Mouse (Mus musculus) thymus, postnatal 4 days (tissue): ENCODE data around the gene Pcnp.
"Not testable (repeated sequence)": the region's sequence is repeated elsewhere in the genome, so short reads cannot be mapped to it uniquely, and the experiment has no call there.

Source experiments
- DNase-seq: peaks from one replicate; pipeline ENCODE4 v3.0.0; 2021

The Pcnp gene

GRCm38 (mm10) chr16:55966212-55966871 lies 63.2 kb downstream of the Pcnp start, which contains the start of gene Rpl24:
Gene Rpl24, plus strand, starts transcription at chr16:55966275.
- peak; percentile 95 for DNase-seq

DNA sequence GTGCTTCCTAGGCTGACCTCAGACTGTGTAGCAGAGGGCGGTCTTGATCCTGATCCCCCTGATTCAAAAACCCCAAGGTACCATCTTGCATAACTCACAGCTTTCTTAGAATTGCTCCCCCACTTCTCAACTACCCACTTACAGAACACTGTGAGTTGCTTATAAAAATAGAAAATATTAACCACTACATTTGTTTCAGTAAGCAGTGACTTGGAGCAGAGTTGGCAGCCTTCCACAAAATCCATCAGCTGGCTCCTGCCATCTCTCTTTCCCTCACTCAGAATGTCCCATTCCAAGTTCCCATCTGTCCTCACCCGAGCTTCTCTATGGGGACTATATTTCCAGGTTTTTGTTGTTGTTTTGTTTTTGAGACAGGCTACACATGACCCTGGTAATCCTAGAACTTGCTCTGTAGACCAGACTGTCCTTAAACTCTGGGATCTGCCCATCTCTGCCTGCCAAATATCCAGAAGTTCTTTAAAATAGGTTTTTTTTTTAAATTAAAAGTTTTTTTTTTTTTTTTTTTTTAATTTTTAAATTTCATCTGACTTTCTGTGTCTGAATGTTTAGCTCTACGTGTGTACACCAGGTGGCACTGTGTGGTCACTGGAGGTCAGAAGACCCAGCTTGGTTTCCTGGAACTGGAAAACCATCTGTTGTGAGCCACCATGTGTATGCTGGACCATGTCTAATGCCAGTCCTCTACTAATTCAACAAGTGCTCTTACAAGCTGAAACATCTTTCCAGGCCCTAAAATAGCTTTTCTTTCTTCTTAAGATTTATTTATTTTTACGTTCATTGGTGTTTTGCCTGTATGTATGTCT lies 65.2 kb downstream of the Pcnp start:
- peak; percentile 64 for DNase-seq

DNA sequence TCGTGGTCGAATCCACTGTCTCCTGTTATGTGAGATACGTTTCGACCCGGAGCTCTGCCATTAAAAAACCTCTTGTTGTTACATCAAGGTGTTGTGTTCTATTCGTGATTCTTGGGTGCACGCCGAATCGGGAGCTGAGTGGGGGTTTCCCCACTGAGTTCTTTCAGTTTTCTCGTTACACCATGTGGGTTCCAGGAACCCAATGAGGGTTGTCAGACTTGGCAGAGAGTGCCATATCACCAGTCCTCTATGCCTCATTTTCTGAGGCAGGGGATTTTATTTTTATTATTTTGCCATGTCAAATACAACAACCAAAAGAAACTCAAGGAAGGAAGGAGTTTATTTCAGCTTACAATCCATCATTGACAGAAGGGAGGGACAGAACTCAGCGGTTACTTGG lies 66.5 kb downstream of the Pcnp start:
- DNase-seq, result not testable (repeated sequence)
